Mouse (Mus musculus): ENCODE data around the gene Zfp791. TPM values are rescaled to one million over a fixed set of nuclear protein-coding genes. Genes with fewer than 3 reads are reported as not detected.

The Zfp791 gene
- polyA plus RNA-seq (2012) = not detected in 2 replicates

DNA sequence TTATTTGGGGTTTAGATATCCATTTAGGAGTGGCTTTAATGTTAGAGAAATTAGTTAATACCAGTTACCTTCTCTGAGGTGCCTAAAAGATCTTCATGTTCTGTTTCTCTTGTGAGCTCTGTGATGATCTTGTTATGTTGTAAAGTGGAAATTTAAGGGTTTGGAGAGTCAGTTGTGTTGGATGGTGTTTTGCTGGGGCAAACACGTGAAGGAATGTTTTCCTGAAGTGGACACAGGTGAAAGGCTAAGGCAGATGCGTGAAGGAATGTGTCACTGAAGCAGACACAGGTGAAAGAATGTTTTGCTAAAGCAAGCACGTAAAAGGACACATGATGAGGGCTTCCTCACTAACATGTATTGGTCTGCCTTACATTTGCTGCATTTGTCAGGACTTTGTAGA is at the start of gene Zfp791:
Gene Zfp791 (minus strand): TSS at position 101 of the 400 bp plus-strand sequence.

DNA sequence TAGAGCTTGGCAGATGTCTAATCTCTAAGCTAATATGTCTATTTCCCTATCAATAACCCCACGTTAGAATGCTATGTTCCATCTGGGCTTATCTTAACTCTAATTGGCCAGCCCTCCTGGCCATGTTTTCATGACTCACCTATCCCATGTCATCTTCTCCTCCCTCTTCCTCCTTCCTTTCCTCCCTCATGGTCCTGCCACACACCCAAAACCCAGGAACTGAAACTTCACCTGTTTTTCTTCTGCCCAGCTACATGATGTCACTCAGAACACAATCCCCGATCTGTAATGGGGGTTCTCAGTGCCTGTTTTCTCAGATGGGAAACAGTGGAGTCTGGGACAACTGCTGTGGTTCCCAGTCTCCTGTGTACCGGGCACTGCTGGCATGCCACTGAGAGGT is 28.7 kb upstream of the Zfp791 start, which contains the start of gene Cks1brt:
Gene Cks1brt (plus strand): TSS at position 301 of the 400 bp plus-strand sequence.

DNA sequence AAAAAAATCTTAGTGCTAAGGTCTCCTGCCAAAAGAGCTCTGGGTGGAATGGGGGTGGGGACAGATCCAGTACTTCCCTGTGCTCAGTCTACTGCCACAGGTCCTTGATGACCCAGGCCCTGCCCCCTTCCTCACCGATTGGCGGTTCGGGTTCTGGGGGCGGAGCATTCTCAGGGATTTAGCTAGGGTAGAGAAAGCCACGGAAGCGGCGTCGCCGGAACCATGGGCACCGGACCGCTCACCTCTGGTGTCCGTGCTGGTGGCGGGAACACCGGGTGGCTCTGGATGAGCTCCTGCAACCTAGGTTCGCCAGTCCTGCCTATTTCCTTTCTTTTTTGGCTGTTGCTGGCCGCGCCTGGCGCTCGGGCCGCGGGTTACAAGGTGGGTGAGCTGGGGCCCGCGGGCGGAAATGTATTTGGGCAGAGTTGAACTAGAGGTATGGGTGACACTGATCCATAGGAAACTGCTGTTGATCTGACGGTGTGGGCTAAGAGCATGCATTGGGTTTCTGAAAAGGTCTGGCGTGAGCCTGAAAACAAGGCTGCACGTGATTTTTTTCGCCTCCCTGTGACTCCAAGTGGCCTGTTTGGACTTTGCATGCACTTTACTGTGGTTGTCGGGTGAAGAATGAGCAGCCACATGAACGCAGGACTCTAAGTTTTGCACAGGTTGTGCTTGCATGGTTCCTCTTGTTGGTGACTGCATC is 39.6 kb downstream of the Zfp791 start, which contains the start of gene Man2b1:
Gene Man2b1 (plus strand): TSS at position 163 of the 706 bp plus-strand sequence.

DNA sequence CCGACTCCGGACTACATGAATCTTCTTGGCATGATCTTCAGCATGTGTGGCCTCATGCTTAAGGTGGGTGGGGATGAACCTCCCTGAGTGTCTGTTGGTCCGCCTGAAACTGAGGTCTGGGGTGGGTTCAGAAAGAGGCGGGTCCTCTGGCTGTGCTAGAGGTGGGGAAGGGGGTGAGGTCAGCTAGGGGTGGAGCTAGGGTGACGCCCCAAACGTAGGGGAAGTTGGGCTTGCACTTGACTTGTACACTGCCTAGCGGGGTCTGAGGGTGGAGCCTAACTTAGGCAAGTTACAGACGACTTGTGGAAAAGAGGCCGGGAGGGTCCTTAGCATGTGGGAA is 41.7 kb downstream of the Zfp791 start, which contains the start of gene Wdr83:
Gene Wdr83 (minus strand): TSS at position 91 of the 340 bp plus-strand sequence.

DNA sequence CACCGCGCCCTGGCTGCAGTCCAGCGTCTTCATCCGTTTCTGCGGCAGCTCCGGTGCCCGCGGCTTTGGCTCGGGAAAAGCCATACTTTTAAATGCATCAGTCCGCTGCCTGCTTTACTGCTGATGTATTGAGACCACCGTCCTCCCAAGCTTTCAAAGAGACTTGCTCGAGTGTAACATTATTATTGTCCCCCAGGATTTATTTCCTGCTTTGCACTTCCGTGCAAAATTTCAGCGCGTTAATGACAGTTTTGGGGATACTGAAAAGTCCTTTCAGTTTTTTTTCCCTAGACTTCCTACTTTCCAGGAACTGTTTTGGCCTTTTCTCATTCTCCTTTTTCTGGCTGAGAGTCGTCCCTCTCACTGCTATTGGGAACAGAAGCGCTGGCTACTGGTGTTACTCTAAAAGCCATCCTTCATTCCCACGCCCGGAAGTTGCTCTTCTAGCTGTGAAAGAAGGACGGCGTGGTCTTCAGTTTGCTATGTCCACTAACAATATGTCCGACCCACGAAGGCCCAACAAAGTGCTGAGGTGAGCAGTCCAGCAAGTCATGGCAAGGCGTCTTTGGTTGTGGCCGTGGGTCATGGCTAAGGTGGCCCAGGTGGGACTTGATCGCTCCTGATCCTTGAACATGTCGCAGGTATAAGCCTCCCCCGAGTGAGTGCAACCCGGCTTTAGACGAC is 42.2 kb downstream of the Zfp791 start, which contains the start of gene Wdr83os:
Gene Wdr83os (plus strand): TSS at position 209 of the 684 bp plus-strand sequence.

DNA sequence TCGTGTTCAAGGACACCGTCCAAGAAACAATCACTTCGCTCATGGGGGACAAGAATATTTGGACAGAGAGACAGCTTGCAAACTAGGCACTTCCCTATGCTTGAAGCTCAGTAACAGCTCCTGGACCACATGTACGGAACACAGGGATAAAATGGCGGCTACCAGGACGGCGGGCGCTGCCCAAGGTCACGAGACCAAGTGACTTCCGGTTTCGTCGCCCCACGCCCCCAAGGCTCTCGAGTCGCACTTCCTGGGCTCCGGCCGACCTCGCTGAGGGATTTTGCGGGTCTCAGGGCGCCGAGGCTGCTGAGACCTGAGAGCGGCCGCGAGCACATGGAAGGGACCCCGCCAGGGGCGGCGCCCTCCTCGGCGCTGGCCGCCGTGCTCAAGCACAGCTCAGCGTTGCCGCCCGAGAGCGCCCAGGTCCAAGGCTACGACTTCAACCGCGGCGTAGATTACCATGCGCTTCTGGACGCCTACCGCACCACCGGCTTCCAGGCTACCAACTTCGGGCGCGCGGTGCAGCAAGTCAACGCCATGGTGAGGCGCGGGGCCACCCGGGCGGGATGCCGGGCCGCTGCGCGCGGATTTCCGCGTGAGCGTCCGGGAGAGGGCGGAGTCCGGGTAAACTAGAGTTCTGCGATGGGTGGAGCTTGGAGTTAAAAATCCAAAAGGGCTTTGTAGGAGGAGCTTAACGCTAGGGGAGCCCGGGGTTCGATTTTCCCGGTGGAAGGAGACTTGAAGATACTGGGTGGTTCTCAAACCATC is 51.2 kb downstream of the Zfp791 start, which contains the start of gene Dhps:
Gene Dhps (plus strand): TSS at position 244 of the 768 bp plus-strand sequence.

DNA sequence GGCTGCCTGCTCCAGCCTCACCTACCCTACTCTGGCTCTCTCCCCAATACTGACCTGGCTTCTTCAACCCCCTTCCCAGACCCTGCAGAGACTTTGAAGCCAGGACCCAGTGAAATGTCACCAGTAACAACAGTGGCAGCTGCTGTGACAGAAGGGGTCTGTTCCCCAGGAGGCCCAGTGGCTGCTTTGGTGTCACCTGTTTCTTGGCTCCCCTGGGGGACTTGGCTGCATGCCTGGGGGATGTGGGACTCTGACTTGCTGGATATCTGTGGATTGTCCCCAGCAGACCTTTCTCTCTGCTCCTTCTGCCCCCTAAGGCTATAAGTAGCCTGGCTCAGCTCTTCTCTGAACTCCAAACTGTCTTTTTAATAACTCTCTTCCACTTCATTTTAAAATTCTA is 54.9 kb downstream of the Zfp791 start, which contains the start of gene Gm5741:
Gene Gm5741 (minus strand): TSS at position 1 of the 400 bp plus-strand sequence.

DNA sequence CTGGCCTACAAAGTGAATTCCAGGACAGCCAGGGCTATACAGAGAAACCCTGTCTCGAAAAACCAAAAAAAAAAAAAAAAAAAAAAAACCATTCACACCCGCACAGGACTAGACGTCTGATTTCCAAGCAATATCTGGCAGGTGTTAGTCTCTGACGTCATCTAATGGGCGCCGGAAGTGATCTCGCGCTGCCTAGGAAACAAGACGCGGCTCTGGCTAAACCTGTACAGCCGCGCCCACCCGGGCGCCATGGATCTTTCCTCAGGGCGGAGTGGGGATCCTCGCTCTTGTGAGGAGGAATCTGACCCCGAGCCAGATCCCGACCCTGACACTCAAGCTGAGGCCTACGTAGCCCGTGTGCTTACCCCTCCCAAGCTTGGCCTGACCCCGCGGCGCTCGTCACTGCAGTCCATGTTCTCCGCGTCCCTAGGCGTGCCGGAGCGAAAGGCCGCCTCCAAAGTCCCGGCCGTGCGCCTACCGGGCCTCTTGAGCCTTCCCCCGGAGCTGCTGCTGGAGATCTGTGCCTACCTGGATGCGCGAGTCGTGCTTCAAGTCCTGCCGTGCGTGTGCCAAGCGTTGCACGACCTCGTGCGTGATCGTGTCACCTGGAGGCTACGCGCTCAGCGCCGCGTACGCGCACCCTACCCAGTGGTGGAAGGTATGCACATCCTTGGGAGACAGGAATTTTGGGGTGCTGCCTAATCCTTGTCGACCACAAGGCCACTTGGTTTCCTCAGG is 62.8 kb downstream of the Zfp791 start, which contains the start of gene Fbxw9:
Gene Fbxw9 (plus strand): TSS at position 177 of the 738 bp plus-strand sequence.

Other genes starting within 250 kb of the Zfp791 start
- gene Gcdh, start 229.2 kb downstream of the Zfp791 start, polyA plus RNA-seq (2012) = 52.8 and 57.4 TPM in 2 replicates
- gene Klf1, start 221.2 kb downstream of the Zfp791 start, polyA plus RNA-seq (2012) = 122 and 124 TPM in 2 replicates
- 34.2 and 54.0 TPM in 2 replicates for gene Dnase2a, start 214.5 kb downstream of the Zfp791 start, polyA plus RNA-seq (2012)
- gene Mast1, start 185.7 kb downstream of the Zfp791 start, polyA plus RNA-seq (2012) = 0.03 and 0.19 TPM in 2 replicates
- gene Rtbdn, start 176.1 kb downstream of the Zfp791 start, polyA plus RNA-seq (2012) = not detected in 2 replicates
- gene Gm49661, start 153.7 kb downstream of the Zfp791 start, polyA plus RNA-seq (2012) = not detected in 2 replicates
- gene Prdx2, start 153.5 kb downstream of the Zfp791 start, polyA plus RNA-seq (2012) = 79.0 and 82.7 TPM in 2 replicates
- gene Rnaseh2a, start 153.3 kb downstream of the Zfp791 start, polyA plus RNA-seq (2012) = 323 and 329 TPM in 2 replicates
- 1,314 and 1,326 TPM in 2 replicates for gene Junb, start 144.4 kb downstream of the Zfp791 start, polyA plus RNA-seq (2012)
- gene Hook2, start 132.5 kb downstream of the Zfp791 start, polyA plus RNA-seq (2012) = 22.8 and 26.7 TPM in 2 replicates
- gene Best2, start 108.6 kb downstream of the Zfp791 start, polyA plus RNA-seq (2012) = 0.02 TPM in 1 of 2 replicates, not detected in the other
- 87.9 and 91.1 TPM in 2 replicates for gene Asna1, start 97.8 kb downstream of the Zfp791 start, polyA plus RNA-seq (2012)
- 350 and 408 TPM in 2 replicates for gene Trir, start 96.3 kb downstream of the Zfp791 start, polyA plus RNA-seq (2012)
- 11.7 and 13.9 TPM in 2 replicates for gene Tnpo2, start 86.2 kb downstream of the Zfp791 start, polyA plus RNA-seq (2012)
- gene Fbxw9, start 63.0 kb downstream of the Zfp791 start, polyA plus RNA-seq (2012) = 19.4 and 20.4 TPM in 2 replicates
- gene Gm5741, start 55.1 kb downstream of the Zfp791 start, polyA plus RNA-seq (2012) = 0.30 and 0.79 TPM in 2 replicates
- 45.6 and 47.8 TPM in 2 replicates for gene Dhps, start 51.3 kb downstream of the Zfp791 start, polyA plus RNA-seq (2012)
- gene Wdr83os, start 42.4 kb downstream of the Zfp791 start, polyA plus RNA-seq (2012) = 15.9 and 19.7 TPM in 2 replicates
- gene Wdr83, start 41.8 kb downstream of the Zfp791 start, polyA plus RNA-seq (2012) = 28.6 and 36.6 TPM in 2 replicates
- 34.4 and 41.1 TPM in 2 replicates for gene Man2b1, start 39.8 kb downstream of the Zfp791 start, polyA plus RNA-seq (2012)
- not detected in 2 replicates for gene Cks1brt, start 28.8 kb upstream of the Zfp791 start, polyA plus RNA-seq (2012)
- gene Olfr371, start 102.9 kb upstream of the Zfp791 start, polyA plus RNA-seq (2012) = not detected in 2 replicates
- gene Orc6, start 176.5 kb upstream of the Zfp791 start, polyA plus RNA-seq (2012) = 24.5 and 26.9 TPM in 2 replicates
- gene Vps35, start 176.7 kb upstream of the Zfp791 start, polyA plus RNA-seq (2012) = 3.2 and 3.8 TPM in 2 replicates

Measured in megakaryocyte-erythroid progenitor cell, adult 5 weeks (primary cell).